Mouse (Mus musculus) C2C12 (cell line): Measurements from ENCODE around the gene Bdnf.

Experiments used
- CEBPB ChIP-seq: IDR thresholded peaks from one replicate; pipeline ENCODE4 v1.6.1; 2011; ENCODE audit warnings: low read depth, mild to moderate bottlenecking, control low read depth, moderate library complexity
- CTCF ChIP-seq: IDR thresholded peaks from one replicate; pipeline ENCODE4 v1.5.1; 2011; ENCODE audit not compliant: control insufficient read depth, insufficient read depth, insufficient read length
- FOSL1 ChIP-seq: IDR thresholded peaks from one replicate; pipeline ENCODE4 v1.8.0; 2011; ENCODE audit warnings: mild to moderate bottlenecking, low read length; ENCODE audit not compliant: poor library complexity, insufficient read depth, severe bottlenecking
- MAX ChIP-seq: IDR thresholded peaks from one replicate; pipeline ENCODE4 v1.6.1; 2011; ENCODE audit warnings: mild to moderate bottlenecking, control low read depth
- MYOG ChIP-seq: IDR thresholded peaks from one replicate; pipeline ENCODE4 v1.6.1; 2011; ENCODE audit not compliant: control insufficient read depth, insufficient read length; ENCODE audit errors: extremely low read depth
- USF1 ChIP-seq: IDR thresholded peaks from one replicate; pipeline ENCODE4 v1.6.1; 2011; ENCODE audit warnings: low read depth, mild to moderate bottlenecking, control low read depth, moderate library complexity

- TF ChIP-seq CTCF: no peak
- no peak for TF ChIP-seq MYOG
- no peak for TF ChIP-seq FOSL1
- no peak for TF ChIP-seq CEBPB
- no peak for TF ChIP-seq MAX
- TF ChIP-seq USF1: no peak
These were observed 4.9 kb downstream of the Bdnf start for GRCm38 (mm10) chr2:109679446-109679845.
